Mouse (Mus musculus): ENCODE data around the gene Gstt1. TPM values are rescaled to one million over a fixed set of nuclear protein-coding genes. Genes with fewer than 3 reads are reported as not detected.

Gstt1 gene
- polyA plus RNA-seq, 1 experiment from 2014 or later: 0.45 TPM

GRCm38 (mm10) chr10:75819882-75820281, 21.5 kb upstream of the Gstt1 start:
- DNase-seq (ENCODE audit: low read depth, low spot score) (peak; percentile 57), ATAC-seq (no peak)
- in situ Hi-C loops (cut with MboI; ENCODE audit: low pct_unique_long_range_greater_than_20kb): loop anchor here (10.0 kb wide), 1 partner anchor 45 kb away; the partner anchor contains the start of gene Ddt
- ChIA-PET CTCF (interaction anchor here (1.4 to 1.7 kb wide), 2 partner anchors 8 to 16 kb away, joined by 3 to 7 read pairs; no protein-coding TSS in a partner anchor), POLR2A (no interaction called here)
- H3K27me3 ChIP-seq: no peaks in the 10 kb centered on the region
- no peak for TF ChIP-seq CTCF (IDR thresholded peaks at IDR 0.05)

- no peaks in the 10 kb centered on the region for H3K27me3 ChIP-seq
- ChIA-PET POLR2A (no interaction called here), CTCF (interaction anchor here (1.7 kb wide), 1 partner anchor 9 kb away, joined by 7 read pairs; no protein-coding TSS in a partner anchor)
- TF ChIP-seq CTCF (IDR thresholded peaks at IDR 0.05): no peak
- DNase-seq (ENCODE audit: low read depth, low spot score): no peak
- ATAC-seq: no peak
- in situ Hi-C loops (cut with MboI; ENCODE audit: low pct_unique_long_range_greater_than_20kb): no loop called here
Measured at GRCm38 (mm10) chr10:75818641-75819040, 20.3 kb upstream of the Gstt1 start.

GRCm38 (mm10) chr10:75804217-75804616, 5.8 kb upstream of the Gstt1 start:
- ChIA-PET POLR2A (no interaction called here), CTCF (no interaction called here)
- H3K27me3 ChIP-seq: peaks cover 15% of the 10 kb centered on the region
- DNase-seq (ENCODE audit: low read depth, low spot score): no peak
- in situ Hi-C loops (cut with MboI; ENCODE audit: low pct_unique_long_range_greater_than_20kb): no loop called here
- no peak for ATAC-seq
- no peak for TF ChIP-seq CTCF (IDR thresholded peaks at IDR 0.05)

- no peak for ATAC-seq
- in situ Hi-C loops (cut with MboI; ENCODE audit: low pct_unique_long_range_greater_than_20kb): no loop called here
- ChIA-PET POLR2A (no interaction called here), CTCF (interaction anchor here (1.1 kb wide), 1 partner anchor 9 kb away, joined by 3 read pairs; no protein-coding TSS in a partner anchor)
- TF ChIP-seq CTCF (IDR thresholded peaks at IDR 0.05): no peak
- no peak for DNase-seq (ENCODE audit: low read depth, low spot score)
- no peaks in the 10 kb centered on the region for H3K27me3 ChIP-seq
Measured at GRCm38 (mm10) chr10:75797619-75798175, 687 bp downstream of the Gstt1 start.

GRCm38 (mm10) chr10:75796731-75797516, 1.5 kb downstream of the Gstt1 start:
- CTCF ChIA-PET: no interaction called here
- H3K27me3 ChIP-seq: no peaks in the 10 kb centered on the region
- in situ Hi-C loops (cut with MboI; ENCODE audit: low pct_unique_long_range_greater_than_20kb): no loop called here
- POLR2A ChIA-PET: no interaction called here
- no peak for TF ChIP-seq CTCF (IDR thresholded peaks at IDR 0.05)
- no peak for ATAC-seq
- no peak for DNase-seq (ENCODE audit: low read depth, low spot score)

GRCm38 (mm10) chr10:75794880-75795279, 3.5 kb downstream of the Gstt1 start:
- ChIA-PET POLR2A (no interaction called here), CTCF (interaction anchor here (0.8 kb wide), 2 partner anchors 11 to 35 kb away, joined by 3 read pairs; no protein-coding TSS in a partner anchor)
- H3K27me3 ChIP-seq: no peaks in the 10 kb centered on the region
- in situ Hi-C loops (cut with MboI; ENCODE audit: low pct_unique_long_range_greater_than_20kb): no loop called here
- TF ChIP-seq CTCF (IDR thresholded peaks at IDR 0.05): no peak
- ATAC-seq (peak; percentile 39), DNase-seq (ENCODE audit: low read depth, low spot score) (no peak)

- ChIA-PET POLR2A (interaction anchor here (0.5 kb wide), 1 partner anchor 26 kb away, joined by 3 read pairs; no protein-coding TSS in a partner anchor), CTCF (no interaction called here)
- H3K27me3 ChIP-seq: no peaks in the 10 kb centered on the region
- TF ChIP-seq CTCF (IDR thresholded peaks at IDR 0.05): no peak
- ATAC-seq: no peak
- in situ Hi-C loops (cut with MboI; ENCODE audit: low pct_unique_long_range_greater_than_20kb): no loop called here
- no peak for DNase-seq (ENCODE audit: low read depth, low spot score)
Measured at GRCm38 (mm10) chr10:75790773-75791172, 7.6 kb downstream of the Gstt1 start.

- no peak for TF ChIP-seq CTCF (IDR thresholded peaks at IDR 0.05)
- H3K27me3 ChIP-seq: peaks cover 3% of the 10 kb centered on the region
- ATAC-seq (no peak), DNase-seq (ENCODE audit: low read depth, low spot score) (no peak)
- ChIA-PET CTCF (no interaction called here), POLR2A (no interaction called here)
- in situ Hi-C loops (cut with MboI; ENCODE audit: low pct_unique_long_range_greater_than_20kb): no loop called here
Measured at GRCm38 (mm10) chr10:75789841-75790240, 8.5 kb downstream of the Gstt1 start.

- ChIA-PET POLR2A (no interaction called here), CTCF (no interaction called here)
- in situ Hi-C loops (cut with MboI; ENCODE audit: low pct_unique_long_range_greater_than_20kb): no loop called here
- ATAC-seq: no peak
- DNase-seq (ENCODE audit: low read depth, low spot score): no peak
- TF ChIP-seq CTCF (IDR thresholded peaks at IDR 0.05): no peak
- peaks cover 3% of the 10 kb centered on the region for H3K27me3 ChIP-seq
Measured at GRCm38 (mm10) chr10:75789081-75789735, 9.2 kb downstream of the Gstt1 start.

GRCm38 (mm10) chr10:75788277-75788676, 10.1 kb downstream of the Gstt1 start:
- TF ChIP-seq CTCF (IDR thresholded peaks at IDR 0.05): no peak

GRCm38 (mm10) chr10:75785442-75785841, 12.9 kb downstream of the Gstt1 start:
- ChIA-PET POLR2A (no interaction called here), CTCF (no interaction called here)
- ATAC-seq (no peak), DNase-seq (ENCODE audit: low read depth, low spot score) (no peak)
- TF ChIP-seq CTCF (IDR thresholded peaks at IDR 0.05): no peak
- peaks cover 3% of the 10 kb centered on the region for H3K27me3 ChIP-seq
- in situ Hi-C loops (cut with MboI; ENCODE audit: low pct_unique_long_range_greater_than_20kb): no loop called here

More at GRCm38 (mm10) chr10:75788277-75788676, 10.1 kb downstream of the Gstt1 start:
- CTCF ChIA-PET: no interaction called here
- POLR2A ChIA-PET: no interaction called here
- in situ Hi-C loops (cut with MboI; ENCODE audit: low pct_unique_long_range_greater_than_20kb): no loop called here
- DNase-seq (ENCODE audit: low read depth, low spot score) (no peak), ATAC-seq (no peak)
- H3K27me3 ChIP-seq: peaks cover 3% of the 10 kb centered on the region

Measured in Patski (cell line).